Mouse (Mus musculus): ENCODE data around the gene Dnah10. TPM values are rescaled to one million over a fixed set of nuclear protein-coding genes. Genes with fewer than 3 reads are reported as not detected.

Gene Dnah10
- polyA plus RNA-seq, 1 experiment from 2014 or later = 0.16 TPM

DNA sequence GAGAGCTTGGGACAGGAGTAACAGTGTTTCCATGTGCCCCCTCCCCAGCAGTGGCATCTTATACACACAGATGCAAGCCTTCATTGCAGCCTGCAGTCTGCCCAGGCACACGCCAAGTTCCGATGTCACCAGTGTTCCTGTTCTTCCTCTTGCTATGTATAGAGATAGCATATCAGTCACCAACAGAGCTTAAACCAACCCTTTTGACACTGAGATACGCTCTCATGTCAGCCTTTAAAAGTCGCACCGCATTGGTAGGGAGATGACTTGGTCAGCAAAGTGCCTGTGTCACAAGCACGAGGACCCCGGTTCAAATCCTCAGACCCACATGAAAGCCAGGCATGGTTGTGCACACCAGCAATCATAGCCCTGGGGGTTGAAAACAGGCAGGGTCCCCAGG lies 55.0 kb downstream of the Dnah10 start:
- Histone ChIP-seq H3K9ac (ENCODE audit: low read depth, low read length) (no peak overlapping the region), H3K27ac (ENCODE audit: low read length) (no peak overlapping the region), H3K4me2 (ENCODE audit: low read length) (no peak overlapping the region), H3K4me3 (ENCODE audit: low read depth, low read length) (no peak overlapping the region), H3K4me1 (ENCODE audit: control insufficient read depth, insufficient read depth, low read length) (no peaks in the 10 kb centered on the region), H3K27me3 (ENCODE audit: control insufficient read depth, insufficient read depth, low read depth, low read length) (no peaks in the 10 kb centered on the region), H3K36me3 (ENCODE audit: control insufficient read depth, insufficient read depth, low read length) (no peaks in the 10 kb centered on the region), H3K9me3 (replicated peaks; ENCODE audit: control insufficient read depth, low read length, poor library complexity, severe bottlenecking) (no peaks in the 10 kb centered on the region)
- WGBS = 93% methylated on average over 7 of the region's 7 CpGs
- ATAC-seq = no peak

DNA sequence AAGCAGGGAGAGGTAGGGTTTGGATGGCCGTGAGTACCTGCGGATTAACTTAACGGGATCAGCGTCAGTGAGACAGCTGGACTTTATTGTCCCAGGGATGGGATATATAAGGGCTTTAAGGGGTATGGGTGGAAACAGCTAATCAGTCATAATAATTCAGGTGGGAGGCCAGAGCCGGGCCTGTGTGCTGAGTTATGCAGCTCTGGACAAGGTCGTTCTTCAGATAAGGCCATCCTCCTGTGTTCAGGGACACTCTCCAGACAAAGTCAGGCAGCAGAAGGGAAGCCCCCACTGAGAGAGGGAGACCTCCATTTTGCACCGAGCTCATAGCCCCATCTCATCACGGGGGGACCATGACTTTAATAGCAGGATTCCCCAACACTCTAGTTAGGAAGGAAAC lies 56.8 kb downstream of the Dnah10 start:
- ATAC-seq = no peak
- WGBS = 84% methylated on average over 8 of the region's 8 CpGs

GRCm38 (mm10) chr5:124785650-124786049 lies 60.8 kb downstream of the Dnah10 start:
- no peak overlapping the region for H3K27ac ChIP-seq (ENCODE audit: low read length)
- no peaks in the 10 kb centered on the region for H3K27me3 ChIP-seq (ENCODE audit: control insufficient read depth, insufficient read depth, low read depth, low read length)
- H3K36me3 ChIP-seq (ENCODE audit: control insufficient read depth, insufficient read depth, low read length) = no peaks in the 10 kb centered on the region
- no peaks in the 10 kb centered on the region for H3K9me3 ChIP-seq (replicated peaks; ENCODE audit: control insufficient read depth, low read length, poor library complexity, severe bottlenecking)
- ATAC-seq = no peak
- 84% methylated on average over 7 of the region's 7 CpGs for WGBS
- no peak overlapping the region for H3K4me2 ChIP-seq (ENCODE audit: low read length)
- no peak overlapping the region for H3K9ac ChIP-seq (ENCODE audit: low read depth, low read length)
- H3K4me1 ChIP-seq (ENCODE audit: control insufficient read depth, insufficient read depth, low read length) = no peaks in the 10 kb centered on the region
- H3K4me3 ChIP-seq (ENCODE audit: low read depth, low read length) = no peak overlapping the region

More for the DNA sequence above, 56.8 kb downstream of the Dnah10 start:
- no peak overlapping the region for H3K9ac ChIP-seq (ENCODE audit: low read depth, low read length)
- H3K4me3 ChIP-seq (ENCODE audit: low read depth, low read length) = no peak overlapping the region
- H3K27ac ChIP-seq (ENCODE audit: low read length) = no peak overlapping the region
- H3K9me3 ChIP-seq (replicated peaks; ENCODE audit: control insufficient read depth, low read length, poor library complexity, severe bottlenecking) = no peaks in the 10 kb centered on the region
- H3K36me3 ChIP-seq (ENCODE audit: control insufficient read depth, insufficient read depth, low read length) = no peaks in the 10 kb centered on the region
- no peak overlapping the region for H3K4me2 ChIP-seq (ENCODE audit: low read length)
- no peaks in the 10 kb centered on the region for H3K27me3 ChIP-seq (ENCODE audit: control insufficient read depth, insufficient read depth, low read depth, low read length)
- no peaks in the 10 kb centered on the region for H3K4me1 ChIP-seq (ENCODE audit: control insufficient read depth, insufficient read depth, low read length)

DNA sequence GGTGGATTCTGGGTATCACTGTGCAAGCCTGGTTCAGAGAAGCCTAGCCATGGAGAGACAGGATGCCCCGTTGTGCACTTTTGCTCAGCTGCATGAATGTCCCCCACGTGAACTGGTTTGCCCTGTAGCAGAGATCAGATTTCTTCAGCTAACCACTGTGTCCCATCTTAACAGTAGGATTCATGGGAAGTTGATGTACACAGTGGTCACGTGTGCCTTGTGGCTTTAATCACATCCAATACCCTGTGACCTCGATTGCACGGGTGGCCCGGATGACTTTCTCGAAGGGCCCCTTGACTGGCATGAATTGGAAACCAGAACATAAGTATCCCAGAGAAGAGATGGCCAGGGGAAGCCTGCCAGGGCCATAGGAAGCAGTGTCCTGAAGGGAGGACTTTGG lies 67.2 kb downstream of the Dnah10 start:
- Histone ChIP-seq H3K9me3 (replicated peaks; ENCODE audit: control insufficient read depth, low read length, poor library complexity, severe bottlenecking) (no peaks in the 10 kb centered on the region), H3K4me3 (ENCODE audit: low read depth, low read length) (no peak overlapping the region), H3K4me1 (ENCODE audit: control insufficient read depth, insufficient read depth, low read length) (no peaks in the 10 kb centered on the region), H3K9ac (ENCODE audit: low read depth, low read length) (no peak overlapping the region), H3K27me3 (ENCODE audit: control insufficient read depth, insufficient read depth, low read depth, low read length) (no peaks in the 10 kb centered on the region), H3K36me3 (ENCODE audit: control insufficient read depth, insufficient read depth, low read length) (no peaks in the 10 kb centered on the region), H3K27ac (ENCODE audit: low read length) (no peak overlapping the region), H3K4me2 (ENCODE audit: low read length) (no peak overlapping the region)
- no peak for ATAC-seq
- WGBS = 92% methylated on average over 7 of the region's 7 CpGs

DNA sequence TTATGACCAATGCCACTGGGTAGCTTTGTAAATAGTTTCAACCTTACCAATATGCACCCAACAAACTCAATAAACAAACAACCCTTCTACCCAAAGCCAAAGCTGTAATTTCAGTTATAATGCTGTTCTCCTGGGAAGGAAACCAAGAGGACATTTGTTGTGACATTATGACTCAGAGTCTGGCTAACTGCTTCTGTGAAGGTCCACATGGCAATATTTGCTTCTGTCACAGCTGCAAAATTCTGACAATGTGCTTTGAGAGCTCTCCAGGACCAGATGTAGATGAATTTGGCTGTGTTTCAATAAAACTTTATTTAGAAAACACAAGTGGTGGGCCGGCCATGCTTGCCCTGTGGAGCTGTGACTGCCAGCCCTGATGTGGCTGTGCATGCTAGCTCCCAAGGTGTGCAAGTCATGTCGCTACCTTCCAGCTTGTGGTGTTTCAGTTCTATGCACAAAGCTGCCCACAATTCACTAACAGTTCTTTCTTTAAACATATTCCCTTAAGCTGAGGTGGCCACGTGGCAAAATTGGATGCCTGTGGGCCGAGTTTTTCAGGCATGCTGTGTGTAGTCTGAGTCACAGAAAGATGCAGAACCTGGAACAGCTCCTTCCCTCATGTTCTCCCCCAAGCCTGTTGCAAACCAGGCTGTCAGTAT lies 85.0 kb downstream of the Dnah10 start:
- 85% methylated on average over 4 of the region's 4 CpGs for WGBS
- Histone ChIP-seq H3K36me3 (ENCODE audit: control insufficient read depth, insufficient read depth, low read length) (no peaks in the 10 kb centered on the region), H3K4me1 (ENCODE audit: control insufficient read depth, insufficient read depth, low read length) (no peaks in the 10 kb centered on the region), H3K9me3 (replicated peaks; ENCODE audit: control insufficient read depth, low read length, poor library complexity, severe bottlenecking) (no peaks in the 10 kb centered on the region), H3K4me2 (ENCODE audit: low read length) (no peak overlapping the region), H3K4me3 (ENCODE audit: low read depth, low read length) (no peak overlapping the region), H3K27ac (ENCODE audit: low read length) (no peak overlapping the region), H3K9ac (ENCODE audit: low read depth, low read length) (no peak overlapping the region), H3K27me3 (ENCODE audit: control insufficient read depth, insufficient read depth, low read depth, low read length) (no peaks in the 10 kb centered on the region)
- no peak for ATAC-seq

- ATAC-seq = no peak
- H3K4me2 ChIP-seq (ENCODE audit: low read length) = no peak overlapping the region
Measured at GRCm38 (mm10) chr5:124812466-124812865, 87.6 kb downstream of the Dnah10 start.

DNA sequence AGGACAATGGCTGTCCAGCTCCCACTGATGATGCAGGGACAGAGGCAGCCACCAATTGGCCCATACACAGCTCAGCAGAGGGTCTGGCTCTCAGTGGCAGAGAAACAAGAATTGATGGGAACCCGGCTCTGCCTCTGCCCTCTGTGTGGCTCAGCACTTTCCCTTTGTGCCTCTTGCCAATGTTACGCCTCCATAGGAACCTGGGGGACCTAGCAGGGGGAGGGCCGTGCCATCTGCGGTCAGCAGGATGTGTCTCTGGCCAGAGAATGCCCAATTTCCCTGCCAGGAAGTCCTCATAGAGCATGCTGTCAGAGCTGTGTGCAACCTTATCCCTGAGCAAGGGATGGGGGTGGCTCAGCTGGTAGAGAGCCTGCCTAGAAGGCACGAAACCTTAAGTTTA lies 89.9 kb downstream of the Dnah10 start:
- Histone ChIP-seq H3K27me3 (ENCODE audit: control insufficient read depth, insufficient read depth, low read depth, low read length) (no peaks in the 10 kb centered on the region), H3K36me3 (ENCODE audit: control insufficient read depth, insufficient read depth, low read length) (no peaks in the 10 kb centered on the region), H3K4me3 (ENCODE audit: low read depth, low read length) (no peak overlapping the region), H3K27ac (ENCODE audit: low read length) (no peak overlapping the region), H3K9ac (ENCODE audit: low read depth, low read length) (no peak overlapping the region), H3K4me2 (ENCODE audit: low read length) (no peak overlapping the region), H3K9me3 (replicated peaks; ENCODE audit: control insufficient read depth, low read length, poor library complexity, severe bottlenecking) (no peaks in the 10 kb centered on the region), H3K4me1 (ENCODE audit: control insufficient read depth, insufficient read depth, low read length) (no peaks in the 10 kb centered on the region)
- no peak for ATAC-seq
- 73% methylated on average over 5 of the region's 5 CpGs for WGBS

More at GRCm38 (mm10) chr5:124812466-124812865, 87.6 kb downstream of the Dnah10 start:
- H3K27me3 ChIP-seq (ENCODE audit: control insufficient read depth, insufficient read depth, low read depth, low read length) = no peaks in the 10 kb centered on the region
- H3K9ac ChIP-seq (ENCODE audit: low read depth, low read length) = no peak overlapping the region
- H3K9me3 ChIP-seq (replicated peaks; ENCODE audit: control insufficient read depth, low read length, poor library complexity, severe bottlenecking) = no peaks in the 10 kb centered on the region
- no peak overlapping the region for H3K4me3 ChIP-seq (ENCODE audit: low read depth, low read length)
- H3K4me1 ChIP-seq (ENCODE audit: control insufficient read depth, insufficient read depth, low read length) = no peaks in the 10 kb centered on the region
- H3K36me3 ChIP-seq (ENCODE audit: control insufficient read depth, insufficient read depth, low read length) = no peaks in the 10 kb centered on the region
- no peak overlapping the region for H3K27ac ChIP-seq (ENCODE audit: low read length)
- 86% methylated on average over 12 of the region's 12 CpGs for WGBS

DNA sequence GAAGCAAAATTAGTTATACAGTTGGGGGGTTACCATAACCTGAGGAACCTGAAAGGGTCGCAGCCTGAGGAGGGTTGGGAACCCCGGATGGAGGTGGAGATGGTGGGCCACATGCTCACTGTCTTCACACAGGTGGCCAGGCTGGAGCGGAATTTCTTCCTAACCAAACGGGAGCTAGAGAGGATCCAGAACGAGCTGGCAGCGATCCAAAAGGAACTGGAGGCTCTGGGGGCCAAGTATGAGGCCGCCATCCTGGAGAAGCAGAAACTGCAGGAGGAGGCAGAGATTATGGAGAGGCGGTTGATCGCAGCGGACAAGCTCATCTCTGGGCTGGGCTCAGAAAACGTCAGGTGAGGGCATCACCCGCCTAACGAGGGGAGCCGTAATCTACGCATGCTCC lies 92.2 kb downstream of the Dnah10 start:
- Histone ChIP-seq H3K9me3 (replicated peaks; ENCODE audit: control insufficient read depth, low read length, poor library complexity, severe bottlenecking) (no peaks in the 10 kb centered on the region), H3K27ac (ENCODE audit: low read length) (no peak overlapping the region), H3K27me3 (ENCODE audit: control insufficient read depth, insufficient read depth, low read depth, low read length) (no peaks in the 10 kb centered on the region), H3K9ac (ENCODE audit: low read depth, low read length) (no peak overlapping the region), H3K4me1 (ENCODE audit: control insufficient read depth, insufficient read depth, low read length) (no peaks in the 10 kb centered on the region), H3K36me3 (ENCODE audit: control insufficient read depth, insufficient read depth, low read length) (no peaks in the 10 kb centered on the region), H3K4me2 (ENCODE audit: low read length) (no peak overlapping the region), H3K4me3 (ENCODE audit: low read depth, low read length) (no peak overlapping the region)
- ATAC-seq = no peak
- WGBS = 88% methylated on average over 15 of the region's 15 CpGs

DNA sequence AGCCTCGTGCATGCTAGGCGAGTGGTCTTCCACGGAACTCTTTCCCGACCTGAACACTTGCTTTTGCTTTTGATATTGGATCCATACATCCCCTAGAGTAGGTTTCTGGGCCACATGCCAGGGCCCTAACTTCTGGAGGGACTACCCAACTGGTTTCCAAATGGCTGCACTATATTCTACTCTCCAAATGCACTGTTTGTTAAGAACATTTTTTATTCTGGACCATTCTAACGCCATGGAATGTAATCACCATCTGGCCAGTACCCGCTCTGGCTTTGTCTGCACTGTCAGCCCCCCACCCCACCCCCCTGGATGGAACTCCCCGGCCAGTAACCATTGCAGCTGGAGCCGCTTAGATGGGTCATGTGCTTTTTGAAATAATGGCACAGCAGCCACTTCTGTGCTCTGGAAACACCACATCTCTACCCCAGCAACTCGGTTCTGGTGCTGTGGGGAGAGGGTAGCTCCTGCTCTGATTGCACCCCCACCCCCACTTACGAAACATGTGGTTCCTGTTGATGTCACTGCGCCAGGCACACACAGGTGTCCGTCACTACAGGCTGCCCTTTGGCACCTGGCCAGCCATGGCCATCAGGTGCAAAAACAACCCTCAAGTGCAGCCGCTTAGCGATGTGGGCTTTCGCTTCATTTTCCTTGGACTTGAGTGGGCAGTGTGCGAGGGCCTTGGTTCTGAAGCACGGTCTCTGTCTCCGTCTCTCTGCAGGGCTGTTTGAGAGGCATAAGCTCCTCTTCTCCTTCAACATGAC lies 97.4 kb downstream of the Dnah10 start:
- H3K4me2 ChIP-seq (ENCODE audit: low read length) = no peak overlapping the region
- 81% methylated on average over 18 of the region's 18 CpGs for WGBS
- no peak overlapping the region for H3K27ac ChIP-seq (ENCODE audit: low read length)
- H3K4me1 ChIP-seq (ENCODE audit: control insufficient read depth, insufficient read depth, low read length) = no peaks in the 10 kb centered on the region
- H3K36me3 ChIP-seq (ENCODE audit: control insufficient read depth, insufficient read depth, low read length) = no peaks in the 10 kb centered on the region
- no peak overlapping the region for H3K4me3 ChIP-seq (ENCODE audit: low read depth, low read length)
- ATAC-seq = no peak
- no peak overlapping the region for H3K9ac ChIP-seq (ENCODE audit: low read depth, low read length)
- H3K27me3 ChIP-seq (ENCODE audit: control insufficient read depth, insufficient read depth, low read depth, low read length) = no peaks in the 10 kb centered on the region
- H3K9me3 ChIP-seq (replicated peaks; ENCODE audit: control insufficient read depth, low read length, poor library complexity, severe bottlenecking) = no peaks in the 10 kb centered on the region
